In the genomic region with DNA sequence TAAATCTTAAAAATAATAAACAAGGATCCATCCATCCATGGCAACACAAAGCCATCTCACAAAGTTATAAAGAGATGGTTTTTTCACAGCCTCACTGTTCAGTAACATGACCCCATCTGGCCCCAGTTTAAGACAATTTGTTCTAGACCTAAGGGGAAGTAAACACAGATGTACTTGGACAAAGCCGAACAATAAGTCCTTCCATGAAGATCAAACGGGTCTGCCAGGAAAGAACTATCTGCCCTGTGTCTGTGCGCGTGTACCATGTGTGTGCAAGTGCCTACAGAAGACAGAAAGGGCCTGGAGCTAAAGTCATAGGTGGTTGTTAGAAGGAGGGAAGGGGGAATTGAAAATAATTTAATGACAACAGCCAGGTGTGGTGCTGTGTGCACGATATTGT, we compare ENCODE assay signal across 31 mouse cellular contexts. TPM values are rescaled to one million over a fixed set of nuclear protein-coding genes. Genes with fewer than 3 reads are reported as not detected.
"Had no signal": no experiment of that assay in that cellular context is flagged by ENCODE, and none has a peak within 500 bp of the region (broad histone marks: within the 10 kb centered on the region; RNA-seq: fewer than 3 reads in every experiment).

No protein-coding gene starts in this region.

- H3K27me3 ChIP-seq: limb, embryonic 13.5 days; limb, embryonic 15.5 days; liver, embryonic 13.5 days; liver, embryonic 15.5 days; lung, embryonic 15.5 days; midbrain, embryonic 12.5 days; midbrain, embryonic 13.5 days; midbrain, embryonic 15.5 days; neural tube, embryonic 12.5 days; neural tube, embryonic 13.5 days had no signal

- DNase-seq: left cerebral cortex, postnatal 4 days; liver; liver, embryonic 13.5 days; liver, postnatal 0 days; lung, adult 2 months; lung, embryonic 14.5 days; lung, postnatal 4 days; midbrain, embryonic 14.5 days had no signal

- H3K9ac ChIP-seq: limb, embryonic 12.5 days; limb, embryonic 13.5 days; limb, embryonic 15.5 days; liver, embryonic 12.5 days; liver, embryonic 13.5 days; liver, embryonic 14.5 days; liver, embryonic 15.5 days; liver, postnatal 0 days; lung, embryonic 14.5 days; lung, embryonic 15.5 days; midbrain, embryonic 12.5 days; midbrain, embryonic 13.5 days; midbrain, embryonic 15.5 days; neural tube, embryonic 12.5 days; neural tube, embryonic 13.5 days had no signal

- H3K27ac ChIP-seq: left cerebral cortex, adult 2 months; limb, embryonic 10.5 days; limb, embryonic 12.5 days; limb, embryonic 13.5 days; limb, embryonic 15.5 days; liver, embryonic 12.5 days; liver, embryonic 13.5 days; liver, embryonic 14.5 days; liver, embryonic 15.5 days; lung, embryonic 15.5 days; macrophage; midbrain, embryonic 10.5 days; midbrain, embryonic 12.5 days; midbrain, embryonic 13.5 days; midbrain, embryonic 15.5 days; neural tube, embryonic 12.5 days; neural tube, embryonic 13.5 days had no signal

- H3K36me3 ChIP-seq: limb, embryonic 10.5 days; limb, embryonic 12.5 days; limb, embryonic 13.5 days; limb, embryonic 15.5 days; liver, embryonic 12.5 days; liver, embryonic 13.5 days; liver, embryonic 15.5 days; lung, embryonic 15.5 days; midbrain, embryonic 10.5 days; midbrain, embryonic 12.5 days; midbrain, embryonic 13.5 days; midbrain, embryonic 15.5 days; neural tube, embryonic 12.5 days; neural tube, embryonic 13.5 days had no signal

- ATAC-seq: liver, embryonic 12.5 days; liver, postnatal 0 days; midbrain, embryonic 13.5 days; midbrain, embryonic 15.5 days; midbrain, embryonic 16.5 days had no signal

- H3K4me2 ChIP-seq: limb, embryonic 12.5 days; limb, embryonic 13.5 days; limb, embryonic 15.5 days; liver, embryonic 11.5 days; liver, embryonic 12.5 days; liver, embryonic 13.5 days; liver, embryonic 15.5 days; lung, embryonic 14.5 days; lung, embryonic 15.5 days; midbrain, embryonic 11.5 days; midbrain, embryonic 12.5 days; midbrain, embryonic 13.5 days; midbrain, embryonic 15.5 days; neural tube, embryonic 12.5 days; neural tube, embryonic 13.5 days had no signal

- H3K4me1 ChIP-seq: limb, embryonic 10.5 days; limb, embryonic 12.5 days; limb, embryonic 13.5 days; limb, embryonic 15.5 days; liver, embryonic 12.5 days; liver, embryonic 13.5 days; liver, embryonic 15.5 days; lung, embryonic 15.5 days; midbrain, embryonic 10.5 days; midbrain, embryonic 12.5 days; midbrain, embryonic 13.5 days; midbrain, embryonic 15.5 days; neural tube, embryonic 12.5 days; neural tube, embryonic 13.5 days had no signal

- H3K4me3 ChIP-seq: left cerebral cortex, adult 2 months; limb, embryonic 10.5 days; limb, embryonic 12.5 days; limb, embryonic 13.5 days; limb, embryonic 15.5 days; liver, embryonic 12.5 days; liver, embryonic 13.5 days; liver, embryonic 15.5 days; lung, embryonic 15.5 days; megakaryocyte, embryonic 14.5 days; midbrain, embryonic 10.5 days; midbrain, embryonic 12.5 days; midbrain, embryonic 13.5 days; midbrain, embryonic 15.5 days; myocyte; neural tube, embryonic 12.5 days; neural tube, embryonic 13.5 days had no signal

- H3K9me3 ChIP-seq: limb, embryonic 10.5 days; limb, embryonic 12.5 days; limb, embryonic 13.5 days; limb, embryonic 15.5 days; liver, embryonic 12.5 days; liver, embryonic 13.5 days; liver, embryonic 15.5 days; lung, embryonic 15.5 days; megakaryocyte, embryonic 14.5 days; midbrain, embryonic 10.5 days; midbrain, embryonic 12.5 days; midbrain, embryonic 13.5 days; midbrain, embryonic 15.5 days; neural tube, embryonic 12.5 days; neural tube, embryonic 13.5 days had no signal

RNA-seq across cellular contexts. Expression of a gene that starts 45.2 kb away (rescaled TPM):
- polyA plus RNA-seq: limb, embryonic 11.5 days; macrophage; midbrain, embryonic 12.5 days; myocyte; neural tube, embryonic 11.5 days had no signal

RNA-seq across cellular contexts. Expression of a gene that starts 51.7 kb away (rescaled TPM):
- polyA plus RNA-seq: macrophage had no signal
